Mouse (Mus musculus) adrenal gland, postnatal 25 days (tissue): ENCODE results near the gene Zfp59. TPM values are rescaled to one million over a fixed set of nuclear protein-coding genes. Genes with fewer than 3 reads are reported as not detected.
"Not testable (repeated sequence)": the region's sequence is repeated elsewhere in the genome, so short reads cannot be mapped to it uniquely, and the experiment has no call there.

Experiments used
- DNase-seq: peaks from one replicate; pipeline ENCODE4 v3.0.0; 2021; ENCODE audit warnings: mixed read lengths
- total RNA-seq: library from RNA; stranded (reverse); gene quantifications from 2 replicates; pipeline ENCODE4 v1.2.3, GENCODE M21; 2021

Gene Zfp59
- total RNA-seq, 1 experiment from 2014 or later = 4.2 TPM

GRCm38 (mm10) chr7:27862578-27862977, 24.2 kb downstream of the Zfp59 start:
- DNase-seq = not testable (repeated sequence)

GRCm38 (mm10) chr7:27881721-27882120, 43.3 kb downstream of the Zfp59 start:
- DNase-seq = no peak

- no peak for DNase-seq
Measured at GRCm38 (mm10) chr7:27900601-27901000, 62.2 kb downstream of the Zfp59 start.

- DNase-seq = no peak
Measured at GRCm38 (mm10) chr7:27905061-27905848, 66.8 kb downstream of the Zfp59 start.

Other genes starting within 250 kb of the Zfp59 start
- gene Akt2, start 247.1 kb upstream of the Zfp59 start, total RNA-seq = 150 and 209 TPM in 2 replicates
- not detected in 2 replicates for gene Ttc9b, start 184.7 kb upstream of the Zfp59 start, total RNA-seq
- 27.2 and 30.2 TPM in 2 replicates for gene Map3k10, start 164.0 kb upstream of the Zfp59 start, total RNA-seq
- 0.81 and 1.3 TPM in 2 replicates for gene Zfp607b, start 149.3 kb upstream of the Zfp59 start, total RNA-seq
- gene Zfp60, start 107.2 kb upstream of the Zfp59 start, total RNA-seq = 16.5 and 18.6 TPM in 2 replicates
- gene Zfp626, start 31.4 kb upstream of the Zfp59 start, total RNA-seq = 6.0 and 10.8 TPM in 2 replicates
- gene Zfp607a, start 18.9 kb downstream of the Zfp59 start, total RNA-seq = 7.2 and 8.0 TPM in 2 replicates
- gene Zfp974, start 90.9 kb downstream of the Zfp59 start, total RNA-seq = 12.5 and 18.5 TPM in 2 replicates
- gene Zfp780b, start 140.6 kb downstream of the Zfp59 start, total RNA-seq = 12.5 and 14.7 TPM in 2 replicates
- 2.1 and 3.1 TPM in 2 replicates for gene Zfp850, start 175.5 kb downstream of the Zfp59 start, total RNA-seq
- gene Psmc4, start 211.5 kb downstream of the Zfp59 start, total RNA-seq = 154 and 164 TPM in 2 replicates
- not detected in 2 replicates for gene Fcgbp, start 232.6 kb downstream of the Zfp59 start, total RNA-seq